Mouse (Mus musculus): ENCODE data around the gene 4921524J17Rik.

DNA sequence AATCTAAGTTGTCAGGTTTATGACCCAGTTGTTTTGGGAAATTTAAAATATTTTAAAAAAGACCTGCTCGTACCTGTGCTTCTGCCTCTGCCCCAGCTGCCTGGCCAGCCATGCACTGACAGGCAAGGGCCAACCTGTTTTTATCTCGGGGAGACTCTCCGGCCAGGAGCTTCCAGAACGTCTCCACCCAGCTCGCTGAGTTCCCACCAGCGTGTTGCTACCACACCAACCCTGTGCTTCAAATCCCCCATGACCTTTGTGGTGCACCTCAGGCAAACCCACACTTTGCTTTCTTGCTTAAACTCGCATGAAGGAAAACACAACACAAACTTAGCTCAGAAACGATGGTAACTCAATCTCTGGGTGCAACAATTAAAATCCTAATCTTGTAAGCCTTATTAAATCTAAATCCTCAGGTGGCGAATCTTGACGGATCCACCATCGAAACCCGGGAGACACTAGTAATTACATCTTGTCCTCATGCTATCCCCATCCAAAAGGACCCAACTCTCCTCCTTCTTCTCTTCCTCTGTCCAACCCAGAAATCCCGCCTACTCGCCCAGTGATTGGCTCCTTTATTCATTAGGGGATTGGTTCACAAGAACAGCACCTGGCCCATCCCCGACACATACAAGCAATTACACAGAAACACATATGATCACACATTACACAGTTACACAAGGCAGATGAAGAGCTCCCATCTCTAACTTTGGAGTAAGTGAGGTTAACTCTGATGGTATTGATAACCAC lies 13.5 kb upstream of the 4921524J17Rik start:
- TF ChIP-seq CTCF (IDR thresholded peaks at IDR 0.05; ENCODE audit: low read depth) = no peak
- TF ChIP-seq EP300 (optimal IDR thresholded peaks at IDR 0.05) = no peak
